Mouse (Mus musculus): ENCODE data around the gene Gm17482.
A peak's percentile ranks its signal among the peaks of the same experiment; 100 is the strongest.

The Gm17482 gene

DNA sequence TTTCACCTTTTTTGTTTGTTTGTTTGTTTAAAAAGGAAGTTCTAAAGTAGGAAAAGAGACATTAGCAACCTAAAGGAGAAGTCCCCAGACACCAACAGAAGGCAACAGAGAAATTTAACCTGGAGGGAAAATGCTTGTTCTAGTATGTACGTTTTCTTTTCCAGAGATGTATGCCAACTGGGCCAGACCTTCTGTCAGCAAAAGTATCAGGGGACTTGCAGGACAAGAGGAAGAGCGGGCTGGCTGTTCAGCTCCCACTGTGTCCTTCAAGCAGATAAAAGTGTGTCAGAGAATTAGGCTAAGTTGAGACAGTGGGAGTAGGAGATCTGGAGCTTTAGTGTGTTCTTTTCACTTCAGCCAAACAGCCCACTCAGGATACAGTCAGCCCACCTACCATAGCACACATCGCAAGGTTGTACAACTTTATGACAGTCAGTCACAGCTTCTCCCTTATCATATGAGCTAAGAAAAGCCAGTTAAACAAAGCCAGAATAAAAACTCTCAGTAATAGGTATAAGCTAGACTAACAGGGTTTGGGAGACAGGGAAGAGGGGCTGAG, 18.4 kb downstream of the Gm17482 start:
- peak; percentile 53; the same call in 1 of the 2 replicates for ATAC-seq (ENCODE audit: low TSS enrichment)

GRCm38 (mm10) chr6:115251531-115251985, 24.4 kb downstream of the Gm17482 start:
- ATAC-seq (ENCODE audit: low TSS enrichment), result no peak

DNA sequence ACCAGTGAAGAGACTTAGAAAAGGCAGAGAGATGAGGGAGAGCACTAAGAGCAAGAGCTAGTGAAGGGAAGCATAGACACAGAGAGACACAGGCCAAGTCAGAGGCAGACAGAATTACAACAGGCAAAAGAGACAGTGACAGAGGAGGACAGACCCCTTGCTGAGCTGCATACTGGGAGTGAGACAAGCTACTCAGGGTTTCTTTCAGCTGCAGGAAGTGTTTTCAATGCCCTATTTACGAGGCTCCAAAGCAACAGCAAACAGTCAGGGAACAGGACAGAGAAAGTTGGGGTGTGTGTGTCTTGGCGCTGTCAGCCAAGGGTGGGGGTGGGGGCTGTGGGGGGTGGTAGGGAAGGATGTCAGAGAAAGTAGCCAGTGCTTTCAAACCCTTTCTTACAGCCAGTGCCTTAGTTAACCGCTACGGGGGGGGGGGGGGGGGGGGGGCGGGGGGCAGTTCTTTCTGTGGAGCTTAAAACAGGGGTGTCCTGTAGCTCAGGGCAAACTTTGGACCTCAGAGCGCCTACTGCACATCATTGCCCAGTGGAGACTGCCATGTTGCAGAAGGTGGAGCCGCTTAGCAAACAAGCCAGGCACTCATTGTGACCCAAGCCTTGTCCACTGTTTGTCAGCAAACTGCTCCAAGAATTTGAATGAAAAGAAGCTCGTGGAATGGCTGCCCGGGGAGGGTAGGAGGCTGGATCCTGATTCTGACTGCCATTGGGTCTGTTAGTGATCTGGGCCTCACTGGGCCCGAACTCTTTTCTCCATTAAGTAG, 25.1 kb downstream of the Gm17482 start, which contains the start of gene Timp4:
Gene Timp4, minus strand, starts transcription at position 107 of the 775 bp plus-strand sequence.
- ATAC-seq (ENCODE audit: low TSS enrichment), result 0 out of 2 replicates have a peak, but pooled peaks have one; percentile 20

GRCm38 (mm10) chr6:115255171-115255570, 28.0 kb downstream of the Gm17482 start:
- ATAC-seq (ENCODE audit: low TSS enrichment), result peak; percentile 38; the same call in 1 of the 2 replicates

- no peak for ATAC-seq (ENCODE audit: low TSS enrichment)
Measured at GRCm38 (mm10) chr6:115260507-115260906, 33.4 kb downstream of the Gm17482 start.

DNA sequence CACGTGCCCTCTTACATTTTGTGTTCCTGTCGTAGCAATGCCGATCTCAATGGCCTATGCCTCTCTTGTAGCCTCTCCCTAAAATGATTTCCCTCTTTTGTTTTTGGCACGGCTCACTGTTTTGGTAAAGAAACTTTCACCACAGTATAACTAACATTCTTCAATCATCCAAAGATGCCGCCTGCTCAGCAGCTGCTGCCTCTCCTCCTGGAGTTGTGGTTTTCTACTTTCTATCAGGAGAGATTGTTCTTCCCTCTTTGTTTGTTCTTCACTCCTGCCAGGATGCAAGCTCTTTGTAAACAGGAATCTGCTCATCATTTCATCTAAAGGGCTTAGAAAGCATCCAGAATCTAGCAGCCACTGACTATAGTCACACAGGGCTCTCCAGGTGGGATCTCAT, 39.6 kb downstream of the Gm17482 start:
- no peak for ATAC-seq (ENCODE audit: low TSS enrichment)

GRCm38 (mm10) chr6:115267916-115268315, 40.8 kb downstream of the Gm17482 start:
- ATAC-seq (ENCODE audit: low TSS enrichment), result peak; percentile 84

GRCm38 (mm10) chr6:115268551-115269385, 41.6 kb downstream of the Gm17482 start:
- no peak for ATAC-seq (ENCODE audit: low TSS enrichment)

GRCm38 (mm10) chr6:115269561-115269960, 42.4 kb downstream of the Gm17482 start:
- ATAC-seq (ENCODE audit: low TSS enrichment), result no peak

- ATAC-seq (ENCODE audit: low TSS enrichment), result no peak
Measured at GRCm38 (mm10) chr6:115270085-115270484, 42.9 kb downstream of the Gm17482 start.

DNA sequence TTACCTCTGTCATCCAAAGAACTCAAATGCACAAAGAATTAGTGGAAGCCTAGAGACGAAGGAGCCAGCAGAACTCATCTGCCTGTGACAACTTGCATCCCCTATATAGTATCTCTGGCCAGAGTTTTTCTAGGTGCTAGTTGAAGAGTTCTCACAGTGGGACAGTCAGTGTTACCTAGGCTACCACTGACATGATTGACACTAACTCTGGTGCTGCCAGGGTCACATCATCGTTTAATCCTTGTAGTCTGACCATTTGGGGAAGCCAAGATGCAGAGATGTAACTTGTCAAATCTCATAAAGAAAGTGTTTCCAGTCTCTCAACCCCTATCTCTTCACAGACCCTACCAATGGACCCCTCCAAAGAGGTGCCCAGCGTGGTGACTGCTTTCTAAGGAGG, 44.2 kb downstream of the Gm17482 start:
- no peak for ATAC-seq (ENCODE audit: low TSS enrichment)

DNA sequence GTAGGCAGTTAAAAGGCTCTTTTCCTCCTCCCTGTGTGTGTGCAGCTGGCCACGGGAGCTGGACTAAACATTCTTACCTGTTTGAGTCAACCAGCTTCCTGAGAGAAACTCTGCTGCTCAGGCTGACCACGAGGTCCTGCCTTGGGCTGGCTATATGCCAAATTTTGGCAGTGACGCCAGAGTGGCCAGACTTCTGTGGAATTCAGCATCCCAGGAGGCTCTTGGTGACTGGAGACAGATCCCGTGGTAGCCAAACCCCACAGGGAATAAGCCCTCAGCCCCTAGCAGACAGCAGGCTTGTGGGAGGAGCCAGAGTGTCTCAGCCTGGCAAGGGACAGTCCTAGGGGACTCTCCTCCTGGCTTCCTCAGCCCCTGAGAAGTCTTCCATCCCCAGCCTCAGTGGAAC, 44.7 kb downstream of the Gm17482 start:
- no peak for ATAC-seq (ENCODE audit: low TSS enrichment)

- ATAC-seq (ENCODE audit: low TSS enrichment), result peak; percentile 39; the same call in 1 of the 2 replicates
Measured at GRCm38 (mm10) chr6:115273346-115273745, 46.2 kb downstream of the Gm17482 start.

GRCm38 (mm10) chr6:115274705-115275104, 47.6 kb downstream of the Gm17482 start:
- ATAC-seq (ENCODE audit: low TSS enrichment), result no peak

DNA sequence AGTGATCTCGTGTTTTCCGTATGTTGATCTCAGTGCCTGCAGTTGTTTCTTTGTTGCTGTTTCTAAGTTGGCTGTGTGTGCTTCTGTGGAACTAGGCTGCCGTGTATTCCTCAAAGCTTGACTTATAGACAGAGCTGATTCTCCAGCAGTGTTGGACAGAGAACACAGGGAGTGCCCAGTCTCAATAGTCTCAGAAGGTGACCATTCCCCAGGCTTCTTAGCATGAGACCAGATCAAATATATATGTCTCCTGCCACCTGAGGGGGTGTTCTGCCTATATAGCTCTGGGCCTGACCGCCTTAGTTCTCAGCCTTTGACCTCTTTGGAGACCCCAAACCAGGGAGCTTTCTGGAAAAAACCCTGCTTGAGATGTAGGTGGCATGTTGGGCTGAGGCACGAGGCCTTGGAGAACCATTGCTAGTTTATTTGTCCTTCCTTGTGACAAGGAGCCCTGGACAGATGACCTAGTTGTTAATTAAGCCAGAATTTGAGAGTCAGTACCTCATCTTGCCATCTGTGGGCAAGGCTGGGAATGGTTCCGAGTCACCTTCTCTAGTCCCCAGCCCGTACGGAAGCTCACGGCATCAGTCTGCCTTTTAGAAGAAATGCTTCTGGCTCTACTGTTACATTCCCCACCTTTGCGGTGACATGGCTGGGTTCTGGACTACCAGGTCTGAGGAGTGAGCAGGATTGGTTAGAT, 48.1 kb downstream of the Gm17482 start:
- no peak for ATAC-seq (ENCODE audit: low TSS enrichment)

DNA sequence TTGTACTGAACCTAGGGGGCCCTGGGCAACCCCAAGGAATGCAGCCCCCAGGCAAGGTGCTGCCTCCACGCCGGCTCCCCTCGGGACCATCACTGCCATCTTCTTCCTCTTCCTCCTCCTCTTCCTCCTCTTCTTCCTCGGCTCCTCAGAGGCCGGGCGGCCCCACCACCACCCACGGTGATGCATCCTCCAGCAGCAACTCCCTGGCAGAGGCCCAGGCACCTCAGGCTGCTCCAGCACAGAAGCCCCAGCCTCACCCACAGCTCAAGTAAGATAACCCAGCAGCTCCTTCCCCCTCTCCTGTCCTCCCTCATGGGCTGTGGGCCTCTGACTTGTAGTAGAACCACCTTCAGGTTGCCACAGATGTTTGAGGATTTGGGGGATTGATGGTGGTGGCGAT, 50.9 kb downstream of the Gm17482 start:
- ATAC-seq (ENCODE audit: low TSS enrichment), result peak; percentile 31; the same call in 1 of the 2 replicates

DNA sequence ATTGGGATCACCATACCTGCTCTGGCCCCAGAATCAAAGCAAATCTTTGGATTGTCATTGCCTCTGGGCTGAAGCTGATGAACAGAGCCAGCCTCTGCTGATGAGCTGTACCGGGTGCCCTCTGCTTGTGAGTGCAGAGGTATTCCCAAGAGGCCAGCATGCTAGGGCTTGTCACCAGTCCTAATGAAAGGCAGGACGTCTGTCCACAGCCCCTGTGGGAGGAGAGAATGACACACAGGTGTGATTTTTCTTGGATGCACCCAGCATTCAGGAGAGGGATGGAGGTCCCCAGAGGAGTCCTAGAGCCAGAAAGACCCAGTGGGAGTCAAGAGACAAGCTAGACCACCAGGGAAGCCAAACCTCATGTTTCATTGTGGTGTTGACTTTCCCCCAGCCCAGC, 52.5 kb downstream of the Gm17482 start:
- no peak for ATAC-seq (ENCODE audit: low TSS enrichment)

DNA sequence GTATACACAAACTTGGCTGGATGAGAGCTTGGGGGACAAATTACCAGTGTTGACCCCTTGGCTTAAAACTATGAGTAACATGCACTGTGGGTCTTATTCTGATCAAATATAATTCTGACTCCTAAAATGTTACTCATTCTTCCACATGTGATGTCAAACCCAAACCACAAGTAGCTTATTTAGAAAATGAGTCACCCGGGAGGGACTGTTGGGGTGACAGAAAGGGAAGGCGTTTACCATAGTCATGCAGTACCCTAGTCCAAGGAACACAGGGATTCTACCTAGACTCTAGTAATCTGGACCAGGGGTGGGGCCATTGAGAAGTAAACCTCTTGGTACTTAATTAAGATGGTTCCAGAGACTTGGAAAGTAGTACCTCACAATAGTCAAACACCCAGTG, 57.0 kb downstream of the Gm17482 start:
- no peak for ATAC-seq (ENCODE audit: low TSS enrichment)

DNA sequence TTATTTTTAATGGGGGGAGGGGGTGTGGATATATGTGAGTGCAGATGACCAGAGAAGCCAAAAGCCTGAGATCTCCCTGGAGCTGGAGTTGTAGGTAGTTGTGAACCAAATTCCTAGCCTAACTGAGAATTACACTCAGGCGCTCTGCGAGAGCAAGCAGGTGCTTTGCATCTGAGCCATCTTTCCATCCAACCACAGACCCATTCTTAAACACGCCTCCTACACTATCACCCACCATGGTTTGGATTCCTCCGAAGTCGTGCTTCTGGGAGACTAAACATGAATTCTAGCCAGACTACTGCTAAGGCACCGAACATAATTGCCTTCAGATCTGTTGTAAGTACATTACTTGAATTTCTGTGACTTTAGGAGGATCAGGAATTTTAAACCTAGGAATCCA, 59.3 kb downstream of the Gm17482 start:
- ATAC-seq (ENCODE audit: low TSS enrichment), result peak; percentile 87

GRCm38 (mm10) chr6:115288223-115288622, 61.1 kb downstream of the Gm17482 start:
- ATAC-seq (ENCODE audit: low TSS enrichment), result no peak

DNA sequence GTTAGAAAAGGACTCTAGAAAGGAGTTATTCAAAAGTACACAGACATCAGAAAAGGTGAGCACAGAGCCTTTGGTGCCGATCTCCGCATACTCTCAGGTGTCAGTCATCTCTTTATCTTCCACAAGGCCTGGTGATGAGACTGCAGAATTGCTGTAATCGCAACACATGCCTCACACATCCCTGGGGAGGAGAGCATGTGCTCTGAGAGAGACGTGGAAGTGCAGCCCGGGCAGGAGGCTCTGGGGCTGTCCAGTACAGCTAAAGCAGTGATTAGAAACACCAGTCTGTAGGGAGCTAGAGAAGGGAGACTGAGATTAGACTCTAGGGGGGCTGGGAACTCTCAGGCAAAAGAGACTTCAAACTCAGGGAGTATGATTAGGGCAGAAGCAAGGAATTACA, 63.4 kb downstream of the Gm17482 start:
- ATAC-seq (ENCODE audit: low TSS enrichment), result no peak

- ATAC-seq (ENCODE audit: low TSS enrichment), result no peak
Measured at GRCm38 (mm10) chr6:115291068-115291467, 63.9 kb downstream of the Gm17482 start.

All from frontal cortex, adult (tissue).